Mouse (Mus musculus) cortical plate, adult 2 months (tissue): ENCODE measurements at regions not wholly inside any gene's neighbourhood (a gene's known extent, or its start where the extent isn't known, plus 50 kb on each side); places are given as distances from the start of the nearest gene placed in this dataset.

ENCODE experiments used
- CTCF ChIP-seq: fragments of 200-500 bp; IDR thresholded peaks from 2 replicates; pipeline ENCODE4 v1.5.1; 2011; ENCODE audit warnings: mild to moderate bottlenecking, control low read depth, low read length; ENCODE audit not compliant: insufficient read depth; ENCODE audit errors: extremely low read depth
- POLR2A ChIP-seq: fragments of 200-500 bp; IDR thresholded peaks from 2 replicates; pipeline ENCODE4 v1.6.1; 2011; ENCODE audit warnings: mild to moderate bottlenecking, low read length, control low read depth; ENCODE audit not compliant: insufficient read depth; ENCODE audit errors: extremely low read depth

DNA sequence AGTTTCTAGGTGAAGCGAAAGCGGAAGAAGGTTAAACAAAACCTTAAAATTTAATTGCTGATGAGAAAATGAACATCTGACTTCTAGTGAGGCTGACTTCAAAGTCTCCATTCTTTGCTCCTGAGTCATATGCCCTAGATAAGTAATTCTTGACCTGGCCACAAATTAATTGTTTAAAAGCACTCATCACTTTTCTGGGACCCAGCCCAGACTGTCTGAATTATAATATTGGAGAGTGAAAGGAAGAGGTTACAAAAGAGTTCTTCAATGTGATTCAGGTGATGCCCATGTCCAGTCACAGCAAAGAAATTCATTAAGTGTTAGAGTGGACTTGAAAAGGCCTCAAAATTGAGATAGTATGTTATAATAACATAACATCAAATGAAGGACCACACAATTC is 867.3 kb downstream of the Kcna4 start:
- no peak for TF ChIP-seq POLR2A
- TF ChIP-seq CTCF = no peak
